Mouse (Mus musculus): ENCODE measurements around the gene Pphln1.

DNA sequence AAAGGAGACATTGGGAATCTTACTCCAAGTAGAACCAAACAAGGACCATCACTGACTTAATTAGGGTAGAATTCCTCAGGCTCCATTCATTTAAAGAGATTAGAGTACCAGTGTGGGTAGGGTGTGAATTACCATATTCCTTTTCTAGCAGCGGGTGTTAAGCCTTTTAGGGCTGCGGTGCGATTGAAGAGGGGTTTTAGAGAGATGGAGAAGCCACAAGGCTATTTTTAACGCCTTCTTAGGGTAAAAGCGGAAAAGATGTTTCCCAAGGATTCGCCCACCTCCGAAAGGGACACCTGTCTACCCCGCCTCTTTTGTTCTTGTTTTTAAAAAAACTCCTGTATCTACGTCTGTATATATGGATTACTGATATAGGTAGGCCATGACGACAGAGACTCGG is 881 bp upstream of the Pphln1 start:
- TF ChIP-seq CTCF (IDR thresholded peaks at IDR 0.05; ENCODE audit: low read depth, low read length), result no peak
- no peak for TF ChIP-seq GATA2 (IDR thresholded peaks at IDR 0.05; ENCODE audit: borderline replicate concordance, low read depth, low read length)
- TF ChIP-seq TAL1 (conservative IDR thresholded peaks at IDR 0.05; ENCODE audit: low read depth, low read length), result no peak
- TF ChIP-seq POLR2AphosphoS5 (IDR thresholded peaks at IDR 0.05; ENCODE audit: insufficient replicate concordance, low read depth, low read length), result no peak
- no peak for TF ChIP-seq GATA1 (IDR thresholded peaks at IDR 0.05; ENCODE audit: borderline replicate concordance, low read length)

Data from G1E (cell line).